Comparison of ENCODE assay signal across 21 mouse cellular contexts in the genomic region with DNA sequence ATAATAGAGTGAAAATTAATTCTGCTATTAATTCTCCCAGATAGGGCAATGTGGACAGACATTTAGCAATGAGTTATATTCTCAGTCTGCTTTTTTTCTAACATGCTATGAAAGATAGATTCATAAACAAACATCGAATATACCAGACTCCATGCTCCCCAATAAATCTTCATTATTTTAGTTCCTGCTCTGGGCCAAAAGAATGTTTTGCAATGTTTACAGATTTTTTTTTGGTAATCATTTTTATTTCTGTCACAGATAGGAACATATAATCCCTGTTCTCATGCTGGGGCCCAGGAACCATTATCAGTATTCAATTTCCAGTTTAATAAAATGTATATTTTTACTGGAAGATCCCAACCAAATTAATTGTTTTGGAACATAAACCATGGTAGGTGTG.
"Had no signal": no experiment of that assay in that cellular context is flagged by ENCODE, and none has a peak within 500 bp of the region (broad histone marks: within the 10 kb centered on the region; RNA-seq: fewer than 3 reads in every experiment).

No protein-coding gene starts in this region.

- H3K4me1 ChIP-seq: heart, embryonic 15.5 days; hindbrain, embryonic 13.5 days; hindbrain, embryonic 15.5 days; liver, embryonic 12.5 days had no signal

- H3K9me3 ChIP-seq: heart, embryonic 13.5 days; heart, embryonic 15.5 days; hindbrain, embryonic 13.5 days; hindbrain, embryonic 15.5 days; limb, embryonic 13.5 days; limb, embryonic 15.5 days; liver, embryonic 12.5 days had no signal

- H3K27me3 ChIP-seq: heart, embryonic 13.5 days; heart, embryonic 15.5 days; hindbrain, embryonic 13.5 days; hindbrain, embryonic 15.5 days; limb, embryonic 13.5 days; limb, embryonic 15.5 days; liver, embryonic 12.5 days had no signal

- H3K4me3 ChIP-seq: heart, adult 2 months; heart, embryonic 13.5 days; heart, embryonic 15.5 days; hindbrain, embryonic 13.5 days; hindbrain, embryonic 15.5 days; limb, embryonic 13.5 days; limb, embryonic 15.5 days; liver, embryonic 12.5 days had no signal

- DNase-seq: forebrain, postnatal 0 days; gastrocnemius, postnatal 14 days; gastrocnemius, postnatal 36 days; heart, adult 11 months; heart, adult 2 months; heart, postnatal 14 days; heart, postnatal 36 days; layer of hippocampus, adult 9-11 months; layer of hippocampus, postnatal 36 days; left cerebral cortex, postnatal 4 days had no signal

- H3K4me2 ChIP-seq: heart, embryonic 11.5 days; heart, embryonic 13.5 days; heart, embryonic 15.5 days; hindbrain, embryonic 13.5 days; hindbrain, embryonic 15.5 days; limb, embryonic 13.5 days; limb, embryonic 15.5 days; liver, embryonic 12.5 days had no signal

- ATAC-seq: forebrain, postnatal 0 days; hindbrain, postnatal 0 days; intestine, embryonic 16.5 days; liver, embryonic 12.5 days had no signal

- H3K36me3 ChIP-seq: heart, embryonic 13.5 days; heart, embryonic 15.5 days; hindbrain, embryonic 13.5 days; hindbrain, embryonic 15.5 days; limb, embryonic 13.5 days; limb, embryonic 15.5 days; liver, embryonic 12.5 days had no signal

- H3K27ac ChIP-seq: heart, adult 2 months; heart, embryonic 13.5 days; heart, embryonic 15.5 days; hindbrain, embryonic 13.5 days; hindbrain, embryonic 15.5 days; hindbrain, postnatal 0 days; limb, embryonic 13.5 days; limb, embryonic 15.5 days; liver, embryonic 12.5 days; liver, embryonic 14.5 days had no signal

- H3K9ac ChIP-seq: forebrain, postnatal 0 days; heart, embryonic 13.5 days; heart, embryonic 15.5 days; hindbrain, embryonic 13.5 days; hindbrain, embryonic 15.5 days; limb, embryonic 13.5 days; limb, embryonic 15.5 days; liver, embryonic 12.5 days; liver, embryonic 14.5 days had no signal
